Mouse (Mus musculus) intestine, embryonic 16.5 days (tissue): Measurements from ENCODE around the gene Csgalnact2. TPM values are rescaled to one million over a fixed set of nuclear protein-coding genes. Genes with fewer than 3 reads are reported as not detected.

Experiments
- ATAC-seq: fragments of 200-750 bp; cut with Nextera tagmentation; 2 replicates; pipeline ENCODE4 v1.8.0; 2017; ENCODE audit warnings: moderate TSS enrichment, moderate library complexity
- H3K27ac ChIP-seq: fragments of 300-500 bp; sonication (generic); 2 replicates; pipeline ENCODE4 v1.5.1; 2014; ENCODE audit warnings: mild to moderate bottlenecking, low read length
- H3K27me3 ChIP-seq: fragments of 300-500 bp; sonication (generic); replicated peaks from 2 replicates; pipeline ENCODE4 v1.6.1; 2014; ENCODE audit warnings: low read length, control low read depth, mixed read lengths; ENCODE audit not compliant: control insufficient read depth, insufficient read depth
- H3K36me3 ChIP-seq: fragments of 300-500 bp; sonication (generic); 2 replicates; pipeline ENCODE4 v1.6.1; 2014; ENCODE audit warnings: low read length, control low read depth; ENCODE audit not compliant: control insufficient read depth, insufficient read depth
- H3K4me1 ChIP-seq: fragments of 300-500 bp; sonication (generic); 2 replicates; pipeline ENCODE4 v1.6.1; 2014; ENCODE audit warnings: low read length, control low read depth, mixed read lengths; ENCODE audit not compliant: control insufficient read depth, insufficient read depth
- H3K4me2 ChIP-seq: fragments of 300-500 bp; sonication (generic); 2 replicates; pipeline ENCODE4 v1.6.1; 2014; ENCODE audit warnings: low read depth, low read length, control low read depth
- H3K4me3 ChIP-seq: fragments of 300-500 bp; sonication (generic); 2 replicates; pipeline ENCODE4 v1.5.1; 2014; ENCODE audit warnings: mild to moderate bottlenecking, low read length
- H3K9ac ChIP-seq: fragments of 300-500 bp; sonication (generic); 2 replicates; pipeline ENCODE4 v1.6.1; 2014; ENCODE audit warnings: low read depth, low read length
- H3K9me3 ChIP-seq: fragments of 300-500 bp; sonication (generic); 2 replicates; pipeline ENCODE4 v1.6.1; 2016; ENCODE audit warnings: low read length, control low read depth; ENCODE audit not compliant: control insufficient read depth
- WGBS: fragments of 180-500 bp; shearing (Covaris S2); extraction: QIAGEN DNeasy Blood & Tissue Kit; methylation state at CpG from one replicate; pipeline ENCODE4 v1.1.7; 2014; 5-methylcytosine and 5-hydroxymethylcytosine counted together
- polyA plus RNA-seq: library from polyadenylated mRNA; unstranded; fragments of >200 nt; fragmentation: Nextera tagmentation; extraction: Ambion mirVana; gene quantifications from 2 replicates; pipeline ENCODE4 v1.2.1, GENCODE M21; 2015

Gene Csgalnact2
- 8.6 and 9.3 TPM in 2 replicates for polyA plus RNA-seq

DNA sequence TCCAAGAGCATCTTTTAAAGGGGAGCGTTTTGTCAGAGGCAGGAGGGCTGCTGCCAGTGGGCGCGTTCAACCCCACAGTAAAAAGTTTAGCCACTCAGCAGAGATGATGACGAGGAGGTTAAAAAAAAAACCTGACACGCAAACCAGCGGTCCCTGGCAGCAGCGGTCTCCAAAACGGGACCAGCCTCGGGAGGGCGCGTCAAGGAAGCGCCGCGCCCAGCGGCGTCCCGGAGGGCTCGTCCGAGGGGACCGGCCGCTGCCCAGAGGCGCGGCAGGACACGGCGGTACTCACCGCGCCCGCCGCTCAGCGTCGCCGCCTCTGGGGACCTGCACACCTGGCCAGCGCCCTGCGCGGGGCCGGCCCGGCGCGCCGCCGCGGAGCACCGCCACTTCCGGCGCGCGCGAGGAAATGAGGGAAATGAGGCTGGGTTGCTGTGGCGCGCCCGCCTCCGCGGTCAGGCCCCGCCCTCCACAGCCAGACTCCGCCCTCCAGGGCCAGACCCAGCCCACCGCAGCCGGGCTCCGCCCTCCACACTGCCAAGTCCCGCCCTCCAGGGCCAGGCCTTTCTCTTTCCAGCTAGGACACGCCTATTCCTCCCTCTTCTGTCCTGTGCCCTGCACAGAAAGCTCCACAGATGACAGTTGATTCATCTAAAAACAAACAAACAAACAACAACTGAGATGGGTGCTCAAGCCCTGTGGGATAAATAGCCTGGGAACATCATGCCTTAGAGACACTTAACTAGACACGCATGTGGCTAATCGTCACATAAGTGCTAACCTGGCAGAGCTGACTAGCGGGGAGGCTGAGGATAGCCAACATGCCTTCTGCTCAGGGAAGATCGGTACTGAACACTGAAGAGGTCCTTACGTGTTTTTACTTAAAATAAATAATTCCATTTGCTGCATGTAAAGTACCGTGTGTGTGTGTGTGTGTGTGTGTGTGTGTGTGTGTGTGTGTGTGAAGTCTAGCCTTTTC, at the start of gene Csgalnact2:
Csgalnact2 (minus strand) TSS at position 410 of the 979 bp plus-strand sequence.
- H3K9ac ChIP-seq, result peak within 1 kb of the TSS; percentile 81
- no peaks in the 10 kb centered on the region for H3K36me3 ChIP-seq
- WGBS, result 5% methylated on average over 66 of the region's 66 CpGs
- H3K9me3 ChIP-seq, result no peaks in the 10 kb centered on the region
- peak; percentile 99 for ATAC-seq
- H3K4me2 ChIP-seq, result peak within 1 kb of the TSS; percentile 75
- no peaks in the 10 kb centered on the region for H3K27me3 ChIP-seq
- H3K27ac ChIP-seq, result peak within 1 kb of the TSS; percentile 59; the same call in 1 of the 2 replicates
- H3K4me1 ChIP-seq, result peaks cover 2% of the 10 kb centered on the region; the same call in 1 of the 2 replicates
- H3K4me3 ChIP-seq, result peak within 1 kb of the TSS; percentile 74

GRCm38 (mm10) chr6:118188599-118188998, 49.7 kb upstream of the Csgalnact2 start:
- no peaks in the 10 kb centered on the region for H3K27me3 ChIP-seq
- ATAC-seq, result peak; percentile 95
- H3K4me1 ChIP-seq, result peaks cover 18% of the 10 kb centered on the region
- no peaks in the 10 kb centered on the region for H3K9me3 ChIP-seq
- no peak overlapping the region for H3K4me3 ChIP-seq
- WGBS, result 56% methylated on average over 9 of the region's 9 CpGs
- H3K9ac ChIP-seq, result no peak overlapping the region
- H3K36me3 ChIP-seq, result no peaks in the 10 kb centered on the region
- H3K4me2 ChIP-seq, result peak overlapping the region; percentile 26; the same call in 1 of the 2 replicates
- H3K27ac ChIP-seq, result peak overlapping the region; percentile 34

DNA sequence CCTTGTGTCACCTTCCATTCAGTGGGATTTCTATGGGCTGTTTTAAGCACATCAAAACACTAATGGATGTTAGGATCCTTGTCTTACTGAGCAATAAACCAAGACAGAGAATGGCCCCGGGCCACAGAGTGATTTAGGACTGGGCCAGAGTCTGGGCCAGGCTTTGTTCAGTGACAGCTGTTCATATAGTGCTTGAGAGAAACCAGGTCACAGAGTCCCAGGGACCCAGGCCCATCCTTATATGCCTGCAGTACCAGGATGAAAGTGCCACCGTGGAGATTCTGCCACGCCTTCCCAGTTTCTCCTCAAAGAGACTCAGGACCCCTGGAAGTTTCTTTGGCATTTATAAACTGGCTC, 48.3 kb upstream of the Csgalnact2 start:
- Histone ChIP-seq H3K36me3 (no peaks in the 10 kb centered on the region), H3K4me3 (no peak overlapping the region), H3K4me2 (no peak overlapping the region), H3K27ac (no peak overlapping the region), H3K4me1 (peaks cover 15% of the 10 kb centered on the region), H3K9ac (no peak overlapping the region), H3K9me3 (no peaks in the 10 kb centered on the region), H3K27me3 (no peaks in the 10 kb centered on the region)
- WGBS, result 57% methylated on average over 3 of the region's 3 CpGs
- ATAC-seq, result no peak

DNA sequence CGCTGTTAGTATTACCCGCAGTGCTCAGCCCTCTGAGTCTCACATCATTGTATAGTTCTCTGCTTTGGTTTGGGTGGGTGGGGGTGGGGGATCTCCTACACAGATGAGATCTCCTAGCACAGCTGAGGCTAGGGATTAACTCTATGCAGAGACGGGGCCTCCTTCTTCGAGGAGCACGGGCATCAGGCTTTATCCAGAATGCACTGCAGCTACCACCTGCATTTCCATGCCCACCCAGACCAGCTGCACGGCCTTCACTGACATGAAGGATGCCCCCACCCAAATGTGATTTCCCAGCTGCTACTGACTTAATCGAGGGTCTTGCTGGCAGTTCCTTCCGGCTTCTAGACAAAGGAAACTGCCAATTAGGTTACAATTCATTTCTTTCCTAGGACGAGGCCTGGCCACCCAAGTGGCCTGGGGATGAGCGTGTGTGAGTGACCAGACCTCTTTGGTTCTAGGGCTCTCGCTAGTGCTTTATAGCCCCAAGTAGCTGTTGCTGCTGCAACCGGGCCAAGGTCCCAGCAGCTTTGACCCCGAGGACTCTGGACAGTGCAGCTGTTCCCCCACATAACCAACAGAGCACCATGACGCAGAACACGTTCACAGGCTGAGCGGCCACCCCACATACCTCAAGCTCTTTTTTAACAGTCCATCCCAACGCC, 47.8 kb upstream of the Csgalnact2 start:
- no peak overlapping the region for H3K4me3 ChIP-seq
- H3K27ac ChIP-seq, result no peak overlapping the region
- no peak overlapping the region for H3K4me2 ChIP-seq
- no peaks in the 10 kb centered on the region for H3K36me3 ChIP-seq
- no peak overlapping the region for H3K9ac ChIP-seq
- H3K9me3 ChIP-seq, result no peaks in the 10 kb centered on the region
- peaks cover 15% of the 10 kb centered on the region for H3K4me1 ChIP-seq
- WGBS, result 55% methylated on average over 17 of the region's 17 CpGs
- no peak for ATAC-seq
- no peaks in the 10 kb centered on the region for H3K27me3 ChIP-seq

GRCm38 (mm10) chr6:118184126-118184525, 45.2 kb upstream of the Csgalnact2 start:
- H3K4me3 ChIP-seq, result no peak overlapping the region
- no peak overlapping the region for H3K4me2 ChIP-seq
- peaks cover 16% of the 10 kb centered on the region for H3K4me1 ChIP-seq
- no peak overlapping the region for H3K27ac ChIP-seq
- no peaks in the 10 kb centered on the region for H3K27me3 ChIP-seq
- 89% methylated on average over 10 of the region's 10 CpGs for WGBS
- no peak for ATAC-seq
- no peaks in the 10 kb centered on the region for H3K9me3 ChIP-seq
- H3K9ac ChIP-seq, result no peak overlapping the region
- no peaks in the 10 kb centered on the region for H3K36me3 ChIP-seq

DNA sequence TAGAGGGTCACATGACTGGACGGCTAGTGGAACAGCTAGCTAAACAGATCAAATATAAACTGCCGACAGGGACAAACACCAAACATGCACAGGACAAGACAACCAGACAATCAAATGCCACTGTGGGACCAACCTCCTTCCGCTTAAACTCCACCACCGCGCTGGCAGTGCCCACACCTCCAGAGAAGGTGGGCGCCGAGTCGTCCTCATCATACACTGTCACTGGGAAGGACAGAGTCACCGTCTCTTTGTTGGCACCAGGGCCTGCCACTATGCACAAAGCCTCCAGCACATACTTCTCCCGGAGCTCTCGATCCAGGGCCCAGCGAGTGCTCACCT, 41.1 kb upstream of the Csgalnact2 start:
- 74% methylated on average over 12 of the region's 12 CpGs for WGBS
- no peak overlapping the region for H3K9ac ChIP-seq
- no peak; the same call in 1 of the 2 replicates for ATAC-seq

GRCm38 (mm10) chr6:118179316-118180084, 40.6 kb upstream of the Csgalnact2 start:
- no peaks in the 10 kb centered on the region for H3K9me3 ChIP-seq
- no peaks in the 10 kb centered on the region for H3K27me3 ChIP-seq
- 61% methylated on average over 13 of the region's 13 CpGs for WGBS
- no peaks in the 10 kb centered on the region for H3K36me3 ChIP-seq
- ATAC-seq, result peak; percentile 84
- H3K4me3 ChIP-seq, result no peak overlapping the region
- H3K9ac ChIP-seq, result no peak overlapping the region
- H3K27ac ChIP-seq, result no peak overlapping the region
- H3K4me1 ChIP-seq, result peaks cover 6% of the 10 kb centered on the region; the same call in 1 of the 2 replicates
- no peak overlapping the region for H3K4me2 ChIP-seq

More for the DNA sequence above, 41.1 kb upstream of the Csgalnact2 start:
- Histone ChIP-seq H3K4me2 (no peak overlapping the region), H3K27ac (no peak overlapping the region), H3K9me3 (no peaks in the 10 kb centered on the region), H3K4me3 (no peak overlapping the region), H3K27me3 (no peaks in the 10 kb centered on the region), H3K4me1 (peaks cover 6% of the 10 kb centered on the region; the same call in 1 of the 2 replicates), H3K36me3 (no peaks in the 10 kb centered on the region)

DNA sequence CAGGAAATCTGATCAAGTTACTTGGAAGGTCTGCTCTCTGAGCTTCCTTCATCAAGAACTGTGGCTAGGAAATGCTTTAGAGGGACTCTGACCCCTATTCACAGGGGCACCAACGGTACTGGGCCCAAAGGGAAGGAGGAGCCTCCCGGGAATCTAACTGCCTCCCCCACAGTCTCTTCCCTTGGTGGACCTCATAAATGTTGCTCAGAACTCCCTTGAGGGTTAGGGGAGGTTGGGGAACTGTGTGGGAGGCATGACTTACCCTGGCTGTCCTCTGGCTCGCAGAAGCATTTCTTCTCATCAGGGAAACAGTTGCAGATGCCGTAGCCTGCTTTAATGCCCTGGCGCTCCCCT, 35.0 kb upstream of the Csgalnact2 start:
- H3K27me3 ChIP-seq, result no peaks in the 10 kb centered on the region
- 70% methylated on average over 5 of the region's 5 CpGs for WGBS
- H3K36me3 ChIP-seq, result no peaks in the 10 kb centered on the region
- H3K4me1 ChIP-seq, result no peaks in the 10 kb centered on the region
- ATAC-seq, result peak; percentile 64
- H3K9me3 ChIP-seq, result no peaks in the 10 kb centered on the region
- H3K4me3 ChIP-seq, result no peak overlapping the region
- no peak overlapping the region for H3K9ac ChIP-seq
- H3K4me2 ChIP-seq, result no peak overlapping the region
- no peak overlapping the region for H3K27ac ChIP-seq
